Mouse (Mus musculus) layer of hippocampus, adult 18-20 months (tissue): ENCODE data around the gene Dhtkd1. TPM values are rescaled to one million over a fixed set of nuclear protein-coding genes. Genes with fewer than 3 reads are reported as not detected.

Experiments
- DNase-seq, 2 experiments: peaks; one replicate each; pipeline ENCODE4 v3.0.0; 2022; ENCODE audit warnings: low spot score in 2 of 2
- total RNA-seq, 2 experiments: library from RNA; stranded (reverse); gene quantifications; 2 replicates each; pipeline ENCODE4 v1.2.3; 2021

Gene Dhtkd1
- total RNA-seq, 2 experiments from 2014 or later, result 7.8 to 9.3 TPM

DNA sequence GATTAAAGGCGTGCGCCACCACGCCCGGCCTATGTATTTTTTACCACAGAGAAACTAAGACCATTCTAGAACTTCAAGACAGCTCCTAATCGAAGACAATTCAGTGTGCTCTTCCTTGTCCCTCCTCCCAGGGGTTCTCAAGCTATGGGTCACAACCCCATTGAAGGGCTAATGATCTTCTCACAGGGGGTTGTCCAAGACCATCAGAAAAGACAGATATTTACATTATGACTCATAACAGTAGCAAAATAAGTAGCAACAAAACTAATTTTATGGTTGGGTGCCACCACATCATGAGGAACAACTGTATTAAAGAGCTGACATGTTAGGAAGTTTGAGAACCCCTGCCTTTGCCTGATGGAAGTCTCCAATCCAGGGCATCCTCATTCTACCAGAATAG lies 10.7 kb downstream of the Dhtkd1 start:
- no peak for DNase-seq

DNA sequence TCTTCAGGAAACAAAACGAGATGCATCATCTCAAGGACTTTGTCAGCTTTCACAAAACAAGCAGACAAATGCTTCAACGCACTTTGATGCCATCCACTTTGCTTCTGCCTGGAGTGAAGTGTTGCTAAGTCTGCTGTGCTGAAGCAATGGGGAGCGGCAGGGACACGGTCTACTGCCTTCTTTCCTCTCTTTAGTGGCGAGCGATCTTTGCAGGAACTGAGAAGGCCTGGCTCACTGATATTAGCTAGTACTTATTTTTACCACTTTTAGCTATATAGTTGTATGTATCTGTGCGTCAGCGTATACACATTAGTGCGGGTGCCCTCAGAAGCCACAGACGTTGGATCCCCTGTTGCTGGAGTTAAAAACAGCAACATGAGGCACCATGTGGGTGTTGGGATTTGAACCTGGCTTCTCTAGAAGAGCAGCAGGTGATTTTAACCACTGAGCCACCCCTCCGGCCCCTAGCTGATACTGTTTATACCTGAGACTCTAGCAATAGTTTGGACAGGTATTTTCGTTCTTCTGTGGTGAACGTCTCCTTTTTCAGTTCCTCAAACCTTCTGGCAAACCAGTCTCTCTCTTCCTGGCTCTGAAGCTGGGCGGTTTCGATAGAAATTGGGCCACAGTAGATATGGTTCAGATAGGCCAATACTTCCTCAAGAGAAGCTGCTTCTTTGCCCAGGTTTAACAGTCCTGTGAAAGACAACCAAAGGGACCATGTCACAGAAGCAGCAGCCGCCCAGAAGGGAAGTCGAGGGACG lies 12.1 kb downstream of the Dhtkd1 start:
- no peak for DNase-seq

DNA sequence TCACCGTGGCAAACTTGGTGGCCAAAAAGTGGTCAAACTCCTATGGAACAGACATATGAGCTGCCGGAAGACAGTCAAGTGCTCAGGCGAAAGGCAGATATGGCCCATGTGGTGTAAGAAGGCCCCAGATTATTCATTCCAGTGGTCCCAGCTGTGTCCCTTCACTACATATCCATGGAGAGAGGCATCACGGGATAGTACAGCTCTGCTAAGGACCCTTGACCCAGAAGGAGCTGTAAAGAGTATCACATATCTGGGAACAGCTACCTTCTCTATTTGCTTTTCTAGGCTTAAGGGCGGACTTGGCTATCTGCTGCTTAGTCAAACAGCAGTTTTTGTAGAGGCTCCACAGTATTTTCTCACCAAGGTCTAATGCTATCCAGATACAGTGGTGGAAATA lies 12.8 kb downstream of the Dhtkd1 start:
- no peak for DNase-seq

DNA sequence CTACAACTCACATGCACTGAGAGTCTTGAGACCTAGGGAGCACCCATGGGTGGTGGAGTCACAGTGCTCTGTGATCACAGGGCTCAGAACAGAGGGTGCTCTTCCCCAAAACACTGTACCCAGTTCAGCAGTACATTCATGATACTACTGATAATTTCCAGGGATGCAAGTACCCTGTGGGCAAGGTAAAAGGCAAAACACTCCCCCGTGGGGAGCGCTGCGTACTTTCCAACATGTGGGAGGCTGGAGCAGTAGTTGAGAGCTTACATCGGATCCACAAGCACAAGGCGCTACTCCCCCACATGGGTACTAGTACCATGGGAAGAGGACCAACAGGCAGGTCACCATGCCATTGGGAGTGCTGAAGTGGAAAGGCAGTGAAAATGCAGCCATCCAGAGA lies 15.1 kb downstream of the Dhtkd1 start:
- DNase-seq, result no peak

DNA sequence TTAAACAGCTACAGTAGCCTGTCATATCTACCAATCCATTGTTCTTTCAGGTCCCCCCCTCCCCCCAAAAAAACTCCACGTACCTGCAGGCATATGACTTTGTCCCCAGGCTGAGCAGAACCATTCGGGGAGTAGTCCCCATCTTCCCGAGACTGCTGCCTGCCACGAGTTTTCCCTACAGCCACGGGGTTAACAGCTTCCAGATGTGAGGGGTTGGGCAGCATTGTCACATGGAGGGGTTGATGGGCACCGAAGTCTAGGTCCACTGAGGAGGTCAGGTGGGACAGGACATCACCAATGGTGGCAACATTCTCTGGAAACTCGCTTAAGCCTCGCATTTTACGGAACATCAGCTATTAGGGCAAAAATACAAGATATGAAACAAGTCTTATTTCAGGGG lies 18.8 kb downstream of the Dhtkd1 start:
- no peak for DNase-seq

DNA sequence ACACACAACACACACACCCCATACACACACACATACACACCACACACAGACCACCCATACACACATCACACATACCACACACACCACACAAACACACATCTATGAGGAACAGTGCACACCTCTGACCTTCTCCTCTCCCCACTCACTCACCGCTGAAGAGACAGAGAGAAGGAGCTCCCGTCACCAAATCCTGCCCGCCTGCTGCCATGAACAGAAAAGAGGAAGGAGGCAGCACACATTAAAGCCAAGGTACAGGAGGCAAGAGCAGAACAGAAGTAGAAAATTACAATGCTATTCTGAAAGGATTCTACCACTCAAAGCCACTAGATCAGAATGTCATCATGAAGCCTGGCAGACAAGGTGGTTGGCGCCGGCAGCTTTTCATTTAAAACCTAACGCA lies 19.8 kb downstream of the Dhtkd1 start:
- DNase-seq, result no peak

DNA sequence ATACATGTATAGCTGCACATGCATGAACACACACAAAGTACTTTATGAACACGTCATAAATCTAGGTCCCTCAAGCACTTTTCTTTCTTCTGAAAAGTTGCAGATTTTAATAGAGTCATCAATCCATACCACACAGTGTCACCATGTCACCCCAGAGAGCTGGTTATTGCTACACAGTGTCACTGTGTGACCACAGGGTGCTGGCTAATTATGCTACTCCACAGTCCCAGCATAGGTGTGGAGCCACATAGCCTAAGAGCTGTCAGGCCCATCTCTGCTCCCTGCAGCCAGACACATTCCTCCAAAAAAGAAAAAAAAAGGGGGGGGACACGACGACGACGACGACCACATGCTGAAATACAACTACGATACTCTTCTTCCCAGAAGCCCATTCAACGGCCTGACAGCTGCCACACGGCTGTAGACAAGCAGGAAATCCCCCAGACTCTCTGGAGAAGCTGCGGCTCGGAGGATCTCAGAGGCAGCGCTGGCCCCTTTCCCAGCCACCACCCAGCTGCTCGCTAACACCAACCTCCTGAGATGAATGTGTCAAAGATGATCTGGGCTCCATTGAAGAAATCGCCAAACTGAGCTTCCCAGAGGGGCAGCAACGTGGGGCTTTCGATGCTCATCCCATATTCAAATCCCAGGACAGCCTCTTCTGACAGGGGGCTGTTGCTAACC lies 31.2 kb downstream of the Dhtkd1 start:
- DNase-seq, result no peak

DNA sequence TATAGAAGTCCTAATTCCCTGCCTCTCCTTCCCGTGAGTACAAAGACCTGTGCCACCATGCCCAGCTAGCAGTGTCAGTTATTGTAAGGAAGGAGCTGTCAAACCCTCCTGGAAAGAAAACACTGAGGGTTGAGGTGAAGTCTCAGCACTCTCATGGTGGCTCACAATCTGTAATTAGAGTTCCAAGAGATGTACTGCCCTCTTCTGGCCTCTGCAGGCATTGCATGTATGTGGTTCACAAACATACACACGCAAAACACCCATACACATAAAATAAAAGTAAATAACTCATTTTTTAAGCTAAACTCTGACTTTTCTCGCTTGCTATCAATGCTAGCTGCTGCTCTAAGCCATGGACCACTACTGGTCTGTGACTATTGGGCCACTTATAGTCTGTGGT lies 36.0 kb downstream of the Dhtkd1 start:
- DNase-seq, result peak in 1 of 2 experiments; percentile 32

DNA sequence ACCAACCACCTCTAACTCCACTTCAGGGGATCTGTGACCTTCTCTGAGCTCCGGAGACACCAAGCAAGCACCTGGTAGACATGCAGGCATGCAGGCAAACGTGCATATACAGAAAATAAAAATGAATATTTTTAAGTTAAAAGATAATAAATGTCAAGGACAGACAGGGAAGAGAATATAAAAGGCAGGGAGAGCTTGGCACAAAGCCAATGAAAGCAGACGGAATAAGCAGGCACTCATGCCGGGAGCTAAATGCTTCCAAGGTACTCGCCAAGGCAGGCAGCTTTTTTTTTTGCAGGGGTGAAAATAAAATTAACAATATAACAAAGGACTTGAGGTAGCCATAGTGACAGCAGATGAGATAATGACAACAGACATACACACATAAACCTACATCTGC lies 36.5 kb downstream of the Dhtkd1 start:
- peak; percentile 45 to 82 for DNase-seq

DNA sequence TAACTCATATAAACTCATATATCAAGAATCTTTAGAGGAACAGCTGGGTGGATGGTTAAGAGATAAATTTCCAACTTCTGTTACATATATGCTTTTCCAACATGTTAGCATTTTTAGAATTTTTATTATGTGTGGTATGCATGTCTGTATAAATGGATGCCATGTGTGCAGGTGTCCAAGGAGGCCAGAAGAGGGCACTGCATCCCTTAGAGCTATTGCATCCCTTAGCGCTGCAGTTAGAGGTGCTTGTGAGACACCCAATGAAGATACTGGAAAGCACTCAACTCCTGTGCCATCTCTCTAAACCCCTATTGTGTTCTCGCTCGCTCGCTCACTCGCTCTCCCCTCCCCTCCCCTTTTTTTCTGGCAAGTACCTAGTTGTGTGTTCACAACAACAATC lies 42.4 kb downstream of the Dhtkd1 start:
- peak in 1 of 2 experiments; percentile 31 for DNase-seq

DNA sequence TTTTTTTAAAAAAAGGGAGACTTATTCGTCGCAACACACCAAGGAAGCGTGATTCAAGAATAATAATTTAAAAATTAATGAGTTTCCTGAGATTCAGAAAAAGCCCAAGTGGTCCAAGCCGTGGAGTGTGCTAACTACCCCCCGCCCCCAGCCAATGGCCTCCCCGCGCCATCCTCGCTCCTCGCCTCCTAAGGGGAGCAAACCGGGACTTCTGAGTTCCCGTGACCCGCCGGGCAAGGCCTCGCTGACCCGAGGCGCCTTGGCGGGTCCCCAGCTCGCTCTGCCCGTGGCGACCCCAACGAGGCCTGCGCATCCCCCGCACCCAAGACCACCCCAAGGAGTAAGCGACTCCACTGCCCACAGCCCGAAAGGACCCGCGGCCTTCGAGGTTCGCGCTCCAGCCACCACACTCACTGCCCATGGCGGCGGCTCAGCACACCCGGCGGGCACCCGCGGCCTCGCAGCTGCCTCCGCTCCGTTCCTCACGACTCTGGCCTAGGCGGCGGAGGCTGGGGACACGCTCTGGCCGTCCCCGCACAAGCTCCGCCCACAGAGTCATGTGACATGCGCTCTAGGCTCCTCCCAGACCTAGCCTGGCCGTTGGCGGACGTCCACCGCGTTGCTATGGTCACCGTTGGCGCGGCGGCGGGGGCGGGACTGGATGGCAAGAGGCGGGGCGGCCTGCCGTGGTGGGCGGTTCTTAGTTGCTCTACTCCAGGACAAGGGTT lies 47.6 kb downstream of the Dhtkd1 start, which contains the start of gene Sec61a2:
Gene Sec61a2 (minus strand): TSS at position 590 of the 728 bp plus-strand sequence.
- peak; percentile 99 to 100 for DNase-seq

DNA sequence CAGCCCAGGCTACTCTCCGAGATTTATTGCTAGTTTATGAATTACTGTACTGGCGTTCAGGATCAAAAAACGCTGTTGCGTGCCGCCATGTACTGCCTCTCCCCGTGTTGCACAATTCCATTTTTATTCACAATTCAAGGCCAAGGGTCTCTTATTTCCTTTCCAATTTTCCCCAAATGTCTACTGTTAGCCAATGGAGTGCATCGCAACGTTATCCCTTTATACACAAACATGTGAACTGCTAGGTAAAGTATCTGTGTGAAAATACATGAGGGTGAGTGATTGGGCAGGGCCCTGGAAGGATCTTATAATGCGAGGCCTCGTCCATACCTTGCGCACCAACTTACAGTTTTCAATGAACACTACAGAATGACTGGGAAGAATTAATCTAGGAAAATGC lies 48.3 kb downstream of the Dhtkd1 start:
- peak in 1 of 2 experiments; percentile 12 for DNase-seq

DNA sequence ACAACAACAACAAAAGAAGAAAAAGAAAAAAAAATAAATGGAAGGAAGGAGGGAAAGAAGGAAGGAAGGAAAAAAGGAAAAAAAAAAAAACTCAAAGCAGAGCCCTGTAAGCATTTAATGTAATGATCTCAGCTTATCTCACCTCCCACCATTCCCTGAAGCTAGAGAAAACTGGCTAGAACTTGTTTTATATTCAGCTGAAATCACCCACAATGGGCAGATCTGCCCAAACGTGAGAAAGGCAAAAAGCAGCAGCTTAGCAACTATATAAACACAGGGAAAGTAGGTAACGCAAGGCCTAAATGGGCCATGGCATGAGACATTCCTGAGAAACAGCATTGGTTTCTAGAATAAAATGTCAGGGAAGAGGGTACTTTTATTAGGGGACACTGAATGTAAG lies 53.2 kb downstream of the Dhtkd1 start:
- DNase-seq, result no peak

DNA sequence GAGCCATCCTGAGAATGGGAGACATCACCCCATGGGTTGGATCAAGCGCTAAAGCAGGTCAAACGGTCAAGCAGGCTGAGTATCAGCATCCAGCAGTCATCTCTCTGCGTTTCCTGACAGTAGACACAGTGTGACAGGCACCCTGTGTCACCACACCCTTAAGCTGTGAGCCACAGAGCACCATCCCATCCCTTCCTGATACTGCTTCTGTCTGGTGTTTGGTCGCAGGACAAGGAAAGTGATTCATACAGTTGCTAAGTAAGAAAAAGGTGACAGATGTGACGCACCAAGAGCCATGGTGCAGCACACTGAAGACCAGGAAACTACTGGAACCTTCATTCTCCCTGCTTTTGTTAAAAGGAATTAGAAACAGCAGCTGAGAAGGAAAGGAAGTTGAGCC lies 53.7 kb downstream of the Dhtkd1 start:
- no peak for DNase-seq

DNA sequence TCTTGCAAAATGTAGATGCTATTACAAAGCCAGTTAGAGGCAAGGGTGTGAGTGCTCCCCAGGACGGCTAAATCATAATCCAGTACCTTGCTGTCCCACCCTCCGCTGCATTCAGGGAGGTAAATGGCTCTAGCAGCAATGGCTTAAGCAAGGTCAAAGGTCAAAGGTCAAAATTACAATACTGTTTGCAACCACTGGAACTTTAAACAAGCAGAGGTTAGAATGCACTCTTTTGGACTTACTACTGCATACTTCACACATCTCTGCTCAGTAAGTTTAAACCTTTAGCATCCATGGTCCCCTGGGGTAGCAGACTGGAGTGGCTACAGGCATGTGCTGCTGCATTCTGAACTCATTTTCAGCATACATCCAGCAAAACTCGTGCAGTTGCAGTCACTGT lies 65.1 kb downstream of the Dhtkd1 start:
- no peak for DNase-seq

DNA sequence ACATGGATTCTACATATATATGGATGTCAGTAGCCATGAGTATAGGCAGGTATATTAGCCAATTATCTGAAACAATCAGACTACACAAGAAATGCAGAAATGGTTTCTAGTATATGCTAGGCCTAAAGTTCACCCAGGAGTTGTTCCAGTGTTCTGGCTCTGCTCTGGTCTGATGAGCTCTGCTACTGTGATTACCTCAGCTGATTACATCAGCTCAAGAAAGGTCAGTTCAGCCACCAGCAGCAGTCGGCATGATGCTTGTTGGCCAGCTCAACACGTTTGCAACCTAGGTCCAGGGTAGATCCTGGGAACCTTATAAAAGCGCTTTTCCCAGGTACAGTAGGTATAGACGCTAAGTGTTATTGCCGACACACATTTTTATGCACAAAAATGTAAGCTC lies 72.8 kb downstream of the Dhtkd1 start:
- DNase-seq, result no peak

DNA sequence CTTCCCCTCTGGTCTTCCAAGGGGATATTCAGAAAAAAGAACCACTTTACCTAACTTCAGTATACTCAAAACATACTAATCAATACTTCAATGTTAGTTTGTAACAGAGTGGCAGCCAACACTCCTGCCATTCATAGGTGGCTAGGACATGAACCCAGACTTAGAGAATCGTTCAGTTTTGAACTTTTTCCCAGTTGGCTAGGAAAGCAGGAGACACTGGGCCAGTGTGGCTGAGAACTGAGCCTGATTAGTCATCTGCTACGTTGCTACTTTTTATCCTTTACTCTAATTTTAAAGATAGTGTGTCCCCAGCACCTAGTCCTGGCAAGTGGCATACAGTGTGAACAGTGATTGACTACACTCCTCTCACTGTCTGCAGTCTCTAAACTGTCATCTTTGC lies 74.9 kb downstream of the Dhtkd1 start:
- DNase-seq, result no peak

DNA sequence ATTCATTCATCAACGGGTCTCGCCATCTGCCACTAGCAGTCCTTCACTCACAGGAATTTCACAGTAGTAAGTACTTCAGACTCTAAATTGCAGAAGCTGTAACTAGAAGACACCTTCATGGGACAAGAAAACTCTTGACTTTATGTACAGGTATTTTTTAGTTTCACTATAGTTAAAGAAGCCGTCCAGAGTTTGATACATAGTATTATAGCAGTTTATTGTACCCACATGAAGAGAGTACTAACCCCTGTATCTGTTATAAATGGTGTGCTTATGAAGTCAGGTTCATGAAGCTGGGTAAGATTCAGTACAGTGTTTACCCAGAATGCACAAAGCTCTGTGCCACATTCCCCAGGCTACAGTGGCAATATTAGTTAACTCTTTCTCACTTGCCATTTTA lies 79.8 kb downstream of the Dhtkd1 start, which contains the start of gene Gm13199:
Gene Gm13199 (minus strand): TSS at position 101 of the 400 bp plus-strand sequence.
- no peak for DNase-seq

DNA sequence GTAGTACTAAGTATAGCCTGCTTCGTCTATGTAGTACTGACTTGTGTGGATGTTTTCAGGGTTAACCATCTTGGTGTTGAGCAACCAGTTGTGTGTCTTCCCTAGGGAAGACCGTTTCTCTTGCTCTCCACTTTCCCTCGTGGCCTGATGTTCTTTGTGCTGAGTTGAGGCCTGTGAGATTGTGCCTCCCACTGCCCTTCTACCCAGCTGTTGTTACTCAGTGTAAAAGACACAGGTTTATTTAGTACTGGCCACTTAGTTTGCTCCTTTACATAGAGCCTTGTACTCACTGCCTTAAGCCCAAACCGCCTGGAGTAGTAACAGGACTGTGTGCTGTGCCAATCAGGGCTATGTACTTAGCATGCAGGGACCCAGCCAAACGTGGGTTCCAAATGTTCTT lies 90.7 kb downstream of the Dhtkd1 start:
- peak in 1 of 2 experiments; percentile 65 for DNase-seq

DNA sequence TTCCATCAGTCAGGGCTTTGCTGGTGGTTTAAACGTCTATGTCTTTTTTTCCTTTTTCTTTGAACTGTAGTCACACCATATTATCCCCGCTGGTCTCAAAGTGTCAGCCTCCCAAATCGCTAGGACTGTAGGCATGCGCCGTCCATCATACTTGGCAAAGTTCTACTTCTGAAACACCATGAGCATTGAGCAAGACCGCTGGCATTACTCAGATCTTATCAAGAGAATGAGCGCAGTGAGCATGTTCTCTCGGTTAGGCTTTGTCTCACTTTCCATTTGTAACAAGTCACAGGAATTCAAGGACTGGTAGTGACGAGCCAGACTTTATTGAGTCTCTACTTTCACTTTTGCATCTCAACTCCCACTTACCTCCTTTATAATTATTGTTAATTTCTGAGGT lies 91.5 kb downstream of the Dhtkd1 start:
- no peak for DNase-seq
